Mouse (Mus musculus): Measurements from ENCODE around the gene Atp5e. TPM values are rescaled to one million over a fixed set of nuclear protein-coding genes. Genes with fewer than 3 reads are reported as not detected.

The Atp5e gene
- polyA plus RNA-seq (2012; rRNA removed), result 296 and 431 TPM in 2 replicates
- polyA plus RNA-seq (2014; fragmentation: Nextera tagmentation; extraction: Ambion mirVana), result 878 and 889 TPM in 2 replicates

DNA sequence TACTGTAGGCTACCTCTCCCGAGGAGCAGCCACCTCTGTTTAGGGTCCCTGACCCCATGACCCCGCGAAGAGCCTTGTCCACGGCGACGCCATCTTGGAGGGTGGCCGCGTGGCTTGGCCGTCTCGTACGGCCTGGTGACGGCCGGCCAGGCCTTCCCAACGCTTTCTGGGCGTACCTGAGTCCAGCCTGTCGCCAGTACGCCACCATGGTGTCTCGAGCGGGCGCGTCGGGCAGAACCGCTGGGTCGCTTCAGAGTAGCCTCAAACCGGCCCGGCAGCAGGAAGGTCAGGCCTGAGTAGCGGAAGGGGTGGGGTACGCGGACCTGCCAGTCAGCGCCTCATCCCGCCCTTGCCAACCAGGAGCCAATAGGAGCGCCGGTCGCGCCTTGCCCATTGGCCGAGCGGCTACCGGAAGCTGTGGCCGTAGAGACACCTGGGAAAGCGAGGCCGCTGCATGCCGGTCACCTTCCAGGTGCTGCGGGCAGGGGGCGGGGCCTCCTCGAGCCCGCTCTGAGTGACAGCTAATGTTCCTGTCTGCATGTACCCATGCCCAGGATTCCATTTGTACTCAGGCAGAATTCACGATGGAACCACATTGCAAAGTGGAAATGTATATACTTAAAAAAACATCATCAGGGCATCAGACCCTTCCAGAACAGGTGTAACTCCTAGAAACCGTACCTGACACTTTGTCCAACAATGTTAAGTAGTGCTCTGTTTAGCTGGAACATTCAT lies at the start of gene Atp5e:
Gene Atp5e (minus strand): TSS at position 317 of the 735 bp plus-strand sequence.
- H3K27me3 ChIP-seq (ENCODE audit: control insufficient read depth, insufficient read depth, low read length), result no peaks in the 10 kb centered on the region
- H3K27ac ChIP-seq (replicated peaks; ENCODE audit: low read depth, low read length), result peak within 1 kb of the TSS; percentile 43; the same call in 1 of the 2 replicates
- peaks cover 57% of the 10 kb centered on the region for H3K36me3 ChIP-seq (ENCODE audit: control insufficient read depth, insufficient read depth, low read length)
- peaks cover 5% of the 10 kb centered on the region; the same call in 1 of the 2 replicates for H3K4me1 ChIP-seq (ENCODE audit: control insufficient read depth, insufficient read depth, low read length)
- peak within 1 kb of the TSS; percentile 82 for H3K9ac ChIP-seq (ENCODE audit: low read depth, low read length, severe bottlenecking)
- peak within 1 kb of the TSS; percentile 97 for H3K4me2 ChIP-seq (replicated peaks; ENCODE audit: low read depth, low read length, severe bottlenecking)
- DNase-seq (ENCODE audit: low spot score) (peak; percentile 92), ATAC-seq (ENCODE audit: low FRiP score, low read depth) (peak; percentile 99)
- TF ChIP-seq POLR2A (IDR thresholded peaks at IDR 0.05; ENCODE audit: borderline replicate concordance, extremely low read depth, insufficient read depth, insufficient read length), result 0 out of 2 replicates have a peak, but pooled peaks have one; percentile 36
- 2% methylated on average over 48 of the region's 48 CpGs for WGBS
- no peaks in the 10 kb centered on the region for H3K9me3 ChIP-seq (ENCODE audit: control insufficient read depth, low read length)
- peak within 1 kb of the TSS; percentile 83 for H3K4me3 ChIP-seq (replicated peaks; ENCODE audit: low read length)

DNA sequence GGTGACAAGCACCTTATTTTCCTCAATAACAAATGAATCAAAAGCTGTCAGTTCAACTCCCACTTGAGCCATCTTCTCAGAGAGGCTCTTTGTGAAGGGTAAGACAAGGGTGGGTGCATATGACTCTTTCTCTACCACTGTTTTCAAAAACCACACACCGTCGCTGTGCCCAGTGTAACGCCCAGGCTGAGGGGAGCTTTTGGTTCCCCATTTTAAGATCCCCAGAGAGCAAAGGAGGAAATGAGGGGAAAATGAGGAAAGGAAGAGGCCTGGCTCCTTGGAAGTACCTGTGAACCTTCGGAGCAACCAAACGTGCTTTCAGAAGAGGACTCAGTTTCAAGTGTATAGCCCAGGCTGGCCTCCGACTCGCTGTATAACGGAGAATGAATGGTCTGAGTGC lies 45.9 kb upstream of the Atp5e start:
- H3K4me1 ChIP-seq (ENCODE audit: control insufficient read depth, insufficient read depth, low read length), result no peaks in the 10 kb centered on the region
- ATAC-seq (ENCODE audit: low FRiP score, low read depth) (no peak), DNase-seq (ENCODE audit: low spot score) (no peak)
- no peaks in the 10 kb centered on the region for H3K27me3 ChIP-seq (ENCODE audit: control insufficient read depth, insufficient read depth, low read length)
- no peaks in the 10 kb centered on the region for H3K36me3 ChIP-seq (ENCODE audit: control insufficient read depth, insufficient read depth, low read length)
- no peak overlapping the region for H3K4me3 ChIP-seq (replicated peaks; ENCODE audit: low read length)
- no peak overlapping the region for H3K9ac ChIP-seq (ENCODE audit: low read depth, low read length, severe bottlenecking)
- 85% methylated on average over 8 of the region's 8 CpGs for WGBS
- no peaks in the 10 kb centered on the region for H3K9me3 ChIP-seq (ENCODE audit: control insufficient read depth, low read length)
- no peak overlapping the region for H3K27ac ChIP-seq (replicated peaks; ENCODE audit: low read depth, low read length)
- no peak for TF ChIP-seq POLR2A (IDR thresholded peaks at IDR 0.05; ENCODE audit: borderline replicate concordance, extremely low read depth, insufficient read depth, insufficient read length)
- H3K4me2 ChIP-seq (replicated peaks; ENCODE audit: low read depth, low read length, severe bottlenecking), result no peak overlapping the region

DNA sequence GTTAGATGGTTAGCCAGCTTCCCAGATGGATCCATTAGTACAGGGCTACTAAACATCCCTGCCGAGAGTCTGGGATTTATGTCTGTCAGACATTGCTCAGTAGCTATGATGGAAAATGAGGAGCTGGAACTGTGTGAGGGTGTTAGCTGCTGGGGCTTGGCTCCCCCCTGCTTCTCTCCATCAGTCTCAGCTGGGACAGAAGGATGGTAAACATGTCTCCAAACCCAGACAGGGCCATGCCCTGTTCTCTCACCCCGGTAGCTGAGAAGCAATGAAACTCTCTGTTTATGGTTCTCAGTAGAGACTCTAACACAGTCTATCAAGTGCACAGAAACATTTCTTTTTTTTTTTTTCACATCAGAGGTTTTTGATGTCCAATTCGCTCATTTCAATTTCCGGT lies 44.1 kb upstream of the Atp5e start:
- no peak overlapping the region for H3K27ac ChIP-seq (replicated peaks; ENCODE audit: low read depth, low read length)
- H3K4me1 ChIP-seq (ENCODE audit: control insufficient read depth, insufficient read depth, low read length), result peaks cover 3% of the 10 kb centered on the region; the same call in 1 of the 2 replicates
- 72% methylated on average over 4 of the region's 4 CpGs for WGBS
- DNase-seq (ENCODE audit: low spot score), result no peak
- no peaks in the 10 kb centered on the region for H3K9me3 ChIP-seq (ENCODE audit: control insufficient read depth, low read length)
- H3K9ac ChIP-seq (ENCODE audit: low read depth, low read length, severe bottlenecking), result no peak overlapping the region
- H3K4me3 ChIP-seq (replicated peaks; ENCODE audit: low read length), result no peak overlapping the region
- no peaks in the 10 kb centered on the region for H3K27me3 ChIP-seq (ENCODE audit: control insufficient read depth, insufficient read depth, low read length)
- H3K4me2 ChIP-seq (replicated peaks; ENCODE audit: low read depth, low read length, severe bottlenecking), result no peak overlapping the region
- no peaks in the 10 kb centered on the region for H3K36me3 ChIP-seq (ENCODE audit: control insufficient read depth, insufficient read depth, low read length)
- no peak for TF ChIP-seq POLR2A (IDR thresholded peaks at IDR 0.05; ENCODE audit: borderline replicate concordance, extremely low read depth, insufficient read depth, insufficient read length)
- ATAC-seq (ENCODE audit: low FRiP score, low read depth), result no peak

DNA sequence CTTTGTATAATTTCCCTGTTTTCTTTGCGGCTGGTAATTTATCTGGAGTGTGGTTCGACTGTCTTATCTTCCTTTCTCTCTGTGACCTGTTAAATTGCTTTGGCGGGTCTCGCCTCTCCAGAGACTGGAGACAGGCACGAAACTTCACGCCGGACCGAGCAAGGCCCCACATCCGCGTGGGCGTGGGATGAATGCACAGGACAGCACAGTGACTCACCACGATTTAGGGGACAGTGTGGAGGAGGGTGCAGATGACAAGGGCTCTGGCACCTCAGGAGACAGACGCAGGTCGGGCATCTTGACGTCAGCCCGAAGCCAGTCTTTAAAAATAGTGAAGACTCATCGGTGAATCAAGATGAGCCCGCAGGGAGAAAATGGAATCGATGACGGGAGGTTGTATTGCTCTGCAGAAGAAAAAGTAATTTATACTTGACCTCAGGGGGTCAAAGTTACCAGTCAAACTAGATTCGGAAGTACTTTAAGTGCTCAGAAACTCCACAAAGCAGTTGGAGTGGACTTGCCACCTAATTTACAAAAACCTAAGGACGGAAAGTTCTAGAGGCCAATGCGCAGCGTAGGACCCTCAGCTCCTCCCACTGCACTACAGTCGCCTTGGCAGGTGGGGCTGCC lies 39.0 kb upstream of the Atp5e start:
- Histone ChIP-seq H3K36me3 (ENCODE audit: control insufficient read depth, insufficient read depth, low read length) (no peaks in the 10 kb centered on the region), H3K4me2 (replicated peaks; ENCODE audit: low read depth, low read length, severe bottlenecking) (no peak overlapping the region), H3K4me3 (replicated peaks; ENCODE audit: low read length) (no peak overlapping the region), H3K4me1 (ENCODE audit: control insufficient read depth, insufficient read depth, low read length) (peaks cover 3% of the 10 kb centered on the region; the same call in 1 of the 2 replicates), H3K9me3 (ENCODE audit: control insufficient read depth, low read length) (no peaks in the 10 kb centered on the region), H3K9ac (ENCODE audit: low read depth, low read length, severe bottlenecking) (no peak overlapping the region), H3K27ac (replicated peaks; ENCODE audit: low read depth, low read length) (no peak overlapping the region), H3K27me3 (ENCODE audit: control insufficient read depth, insufficient read depth, low read length) (no peaks in the 10 kb centered on the region)
- no peak for TF ChIP-seq POLR2A (IDR thresholded peaks at IDR 0.05; ENCODE audit: borderline replicate concordance, extremely low read depth, insufficient read depth, insufficient read length)
- WGBS, result 79% methylated on average over 25 of the region's 25 CpGs
- DNase-seq (ENCODE audit: low spot score), result no peak
- ATAC-seq (ENCODE audit: low FRiP score, low read depth), result no peak

DNA sequence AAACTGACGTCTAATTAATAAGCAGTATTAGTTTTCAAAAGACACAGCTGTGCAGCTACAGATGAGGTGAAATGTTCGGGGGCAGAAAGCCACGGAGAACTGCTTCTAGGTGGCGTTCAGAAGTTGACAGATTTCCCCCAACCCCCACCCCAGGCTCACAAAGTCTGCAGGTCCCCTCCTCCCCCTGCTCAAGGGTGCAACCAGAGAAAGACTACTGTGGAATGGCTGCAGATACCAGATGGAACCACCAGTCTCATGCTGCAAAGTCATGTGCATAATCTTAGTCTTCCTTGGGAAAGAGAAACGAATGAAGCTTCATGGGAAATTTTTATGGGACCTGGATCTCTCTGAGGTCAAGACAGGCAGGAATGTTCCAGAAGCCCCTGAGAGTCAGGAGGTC lies 38.4 kb upstream of the Atp5e start:
- WGBS, result 21% methylated on average over 5 of the region's 5 CpGs
- ATAC-seq (ENCODE audit: low FRiP score, low read depth), result no peak
- no peaks in the 10 kb centered on the region for H3K9me3 ChIP-seq (ENCODE audit: control insufficient read depth, low read length)
- no peak overlapping the region for H3K27ac ChIP-seq (replicated peaks; ENCODE audit: low read depth, low read length)
- H3K9ac ChIP-seq (ENCODE audit: low read depth, low read length, severe bottlenecking), result no peak overlapping the region
- H3K27me3 ChIP-seq (ENCODE audit: control insufficient read depth, insufficient read depth, low read length), result no peaks in the 10 kb centered on the region
- no peak for DNase-seq (ENCODE audit: low spot score)
- no peaks in the 10 kb centered on the region for H3K36me3 ChIP-seq (ENCODE audit: control insufficient read depth, insufficient read depth, low read length)
- H3K4me3 ChIP-seq (replicated peaks; ENCODE audit: low read length), result no peak overlapping the region
- TF ChIP-seq POLR2A (IDR thresholded peaks at IDR 0.05; ENCODE audit: borderline replicate concordance, extremely low read depth, insufficient read depth, insufficient read length), result no peak
- peaks cover 3% of the 10 kb centered on the region; the same call in 1 of the 2 replicates for H3K4me1 ChIP-seq (ENCODE audit: control insufficient read depth, insufficient read depth, low read length)
- no peak overlapping the region for H3K4me2 ChIP-seq (replicated peaks; ENCODE audit: low read depth, low read length, severe bottlenecking)

Measured in limb, embryonic 14.5 days (tissue).